Mouse (Mus musculus) retina, postnatal 7 days (tissue): Measurements from ENCODE around the gene Bmi1.

Experiments used
- DNase-seq: peaks from one replicate; pipeline ENCODE4 v3.0.0-alpha.2; 2012; ENCODE audit warnings: low read depth, low spot score

Bmi1 gene

DNA sequence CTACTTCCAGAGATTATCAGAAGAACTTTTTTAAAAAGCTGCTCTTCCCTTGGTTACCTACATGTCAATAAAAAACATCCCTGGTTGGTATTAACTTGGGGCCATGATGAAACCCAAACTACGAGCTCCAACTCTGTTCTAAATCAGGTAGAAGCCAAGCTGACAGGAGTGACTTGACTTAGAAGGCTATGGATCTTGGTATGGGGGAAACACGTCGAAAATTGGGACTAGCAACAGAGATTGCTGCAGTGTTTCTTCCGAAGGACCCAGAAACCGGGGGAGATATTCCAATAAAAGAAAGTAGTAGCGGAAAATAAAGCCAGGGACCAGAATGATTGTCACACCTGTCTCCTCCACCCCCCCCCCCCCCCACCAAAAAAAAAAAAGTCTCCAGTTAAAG lies 11.5 kb downstream of the Bmi1 start:
- DNase-seq: no peak

DNA sequence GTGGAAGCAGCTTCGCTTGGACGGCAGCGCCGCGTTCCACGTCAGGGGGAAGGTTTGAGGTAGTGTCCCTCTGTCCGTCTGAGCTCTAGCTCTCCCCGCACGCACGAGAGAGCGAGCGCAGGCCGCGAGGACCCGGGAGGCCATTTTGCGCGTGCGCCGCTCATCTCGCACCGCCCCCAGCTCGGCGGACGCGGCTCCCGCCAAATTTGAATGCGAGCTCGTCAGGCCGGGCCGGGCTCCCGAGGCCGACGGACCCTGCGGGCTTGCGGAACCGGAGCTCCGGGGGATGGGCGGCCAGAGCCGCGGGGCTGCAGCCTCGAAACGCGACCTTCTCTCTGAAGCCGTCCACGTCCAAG lies 11.9 kb downstream of the Bmi1 start:
- no peak for DNase-seq

DNA sequence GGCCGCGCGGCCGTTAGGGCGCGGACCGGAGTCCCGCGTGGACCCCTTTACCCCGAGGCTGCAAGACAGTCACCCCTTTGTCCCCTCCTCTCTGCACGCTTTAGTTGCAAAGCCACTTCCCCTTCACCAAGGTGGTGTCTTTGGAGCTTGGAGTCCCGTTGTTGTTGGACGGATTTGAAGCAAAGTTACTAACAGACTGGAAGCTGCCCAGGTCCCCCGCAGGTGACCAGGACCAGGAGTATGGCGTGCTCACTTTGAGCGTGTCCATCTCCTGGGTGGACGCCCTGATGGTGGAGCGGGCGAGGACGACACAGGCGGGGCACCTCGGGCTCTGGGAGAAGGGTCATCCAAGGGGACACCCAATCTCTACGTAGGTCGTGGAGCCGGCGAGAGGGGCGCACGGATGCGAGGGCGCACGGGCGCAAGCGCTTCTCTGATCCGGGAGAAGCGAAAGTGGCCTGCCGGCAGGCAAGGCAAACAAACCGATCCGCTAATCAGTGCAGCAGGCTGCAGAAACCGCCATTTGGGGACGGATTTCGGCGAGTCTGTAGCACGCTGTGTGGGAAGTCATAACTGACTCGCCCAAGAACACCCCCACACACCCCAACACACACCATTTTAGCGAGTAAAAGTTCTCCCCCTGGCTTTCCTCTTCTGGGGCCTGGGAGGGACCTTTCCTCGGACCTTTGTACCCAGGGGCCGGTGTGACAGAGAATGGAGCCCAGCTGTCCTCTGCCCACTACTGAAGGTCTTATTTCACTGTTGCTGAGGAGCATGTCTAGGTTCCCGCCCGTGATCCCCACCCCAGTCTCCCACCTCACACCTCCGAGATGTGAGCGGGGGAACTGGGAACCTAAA lies 12.5 kb downstream of the Bmi1 start:
- DNase-seq: no peak

- DNase-seq: no peak
Measured at GRCm38 (mm10) chr2:18690055-18690691, 13.4 kb downstream of the Bmi1 start.

- DNase-seq: no peak
Measured at GRCm38 (mm10) chr2:18690756-18691155, 13.9 kb downstream of the Bmi1 start.

DNA sequence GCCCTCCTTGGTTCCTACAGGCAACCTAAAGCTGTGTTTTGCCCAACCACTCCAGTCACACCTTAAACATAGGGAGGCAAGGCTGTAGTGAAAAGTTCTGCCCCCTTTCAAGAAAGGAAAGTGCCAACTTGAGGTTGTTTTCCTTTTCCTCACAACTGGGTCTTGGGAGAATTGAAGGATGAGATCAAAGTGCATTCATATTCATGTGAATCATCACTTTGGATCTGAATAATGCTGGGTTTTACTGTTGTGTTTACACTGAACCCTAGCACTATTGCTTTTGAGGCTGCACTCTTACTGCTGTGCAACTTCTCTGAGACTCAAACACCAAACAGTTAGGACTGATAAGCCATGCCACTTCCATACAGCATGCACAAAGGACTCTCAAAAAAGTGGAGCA lies 15.2 kb downstream of the Bmi1 start:
- no peak for DNase-seq

- DNase-seq: no peak
Measured at GRCm38 (mm10) chr2:18692548-18692947, 15.7 kb downstream of the Bmi1 start.

- DNase-seq: no peak
Measured at GRCm38 (mm10) chr2:18693491-18693870, 16.7 kb downstream of the Bmi1 start.

- DNase-seq: no peak
Measured at GRCm38 (mm10) chr2:18693871-18694610, 17.2 kb downstream of the Bmi1 start, which contains the start of gene Spag6. Spag6 (plus strand) TSS chr2:18694032.

DNA sequence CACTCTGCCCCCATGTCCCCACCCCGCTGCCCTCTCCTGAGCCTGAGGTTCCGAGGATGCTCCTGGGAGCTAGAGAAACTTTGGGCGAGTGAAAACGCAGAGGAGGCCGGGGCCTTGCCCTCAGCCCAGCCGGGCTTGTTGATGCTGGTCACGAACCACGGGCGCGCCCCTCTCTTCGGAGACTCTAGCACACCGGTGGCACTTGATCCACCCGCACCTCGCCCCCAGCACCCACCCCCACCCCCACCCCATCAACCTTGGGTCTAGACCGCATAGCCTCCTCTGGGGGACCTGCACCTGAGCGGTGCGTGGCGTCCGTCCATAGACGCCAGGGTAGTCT lies 17.8 kb downstream of the Bmi1 start:
- no peak for DNase-seq

- no peak for DNase-seq
Measured at GRCm38 (mm10) chr2:18695163-18695562, 18.3 kb downstream of the Bmi1 start.

- no peak for DNase-seq
Measured at GRCm38 (mm10) chr2:18695629-18696150, 18.9 kb downstream of the Bmi1 start.

- no peak for DNase-seq
Measured at GRCm38 (mm10) chr2:18697591-18698244, 20.9 kb downstream of the Bmi1 start.

GRCm38 (mm10) chr2:18698663-18699385 lies 22.0 kb downstream of the Bmi1 start:
- DNase-seq: no peak

DNA sequence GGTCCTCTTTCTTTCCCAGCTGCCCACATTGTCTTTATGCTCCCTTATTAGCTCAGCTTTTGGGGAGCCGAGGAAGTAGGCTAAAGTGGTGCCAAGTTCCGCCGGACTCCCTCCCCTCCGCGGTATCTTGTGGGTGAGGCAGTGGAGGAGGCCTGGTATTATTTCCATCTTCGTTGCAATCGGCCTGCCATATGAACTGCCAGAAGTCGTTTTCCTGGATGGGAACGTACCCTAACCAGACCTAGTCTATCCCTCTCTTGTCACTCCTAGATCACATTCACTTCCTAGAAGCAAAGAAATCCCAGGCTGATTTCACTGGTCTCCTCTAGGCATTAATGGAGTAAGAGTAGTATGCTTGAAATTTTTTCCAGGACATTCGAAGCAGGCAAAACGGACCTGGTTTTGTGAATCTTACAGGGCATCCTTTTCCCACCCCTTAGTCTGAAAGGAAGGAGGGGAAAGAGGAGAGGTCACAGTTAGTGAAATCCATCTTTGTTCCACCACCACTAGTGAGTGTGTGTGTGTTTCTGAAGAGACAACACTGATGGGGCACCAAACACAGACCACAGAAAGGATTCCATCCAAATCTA lies 22.7 kb downstream of the Bmi1 start:
- DNase-seq: no peak

DNA sequence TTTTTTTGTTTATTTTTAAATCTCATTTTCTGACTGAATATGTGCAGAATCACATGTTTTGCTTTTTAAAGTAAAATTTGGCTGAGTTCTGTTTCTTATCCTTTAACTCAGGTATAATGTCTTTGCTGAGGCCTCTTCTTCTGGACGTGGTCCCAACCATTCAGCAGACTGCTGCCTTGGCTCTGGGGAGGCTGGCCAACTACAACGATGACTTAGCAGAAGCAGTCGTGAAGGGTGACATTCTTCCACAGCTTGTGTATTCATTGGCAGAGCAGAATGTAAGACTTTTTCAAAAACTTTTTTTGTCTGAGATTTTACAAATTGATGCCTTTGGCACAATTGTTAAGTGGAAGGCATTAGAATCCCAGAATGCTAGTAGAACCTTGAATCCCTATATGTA lies 33.5 kb downstream of the Bmi1 start:
- no peak for DNase-seq

DNA sequence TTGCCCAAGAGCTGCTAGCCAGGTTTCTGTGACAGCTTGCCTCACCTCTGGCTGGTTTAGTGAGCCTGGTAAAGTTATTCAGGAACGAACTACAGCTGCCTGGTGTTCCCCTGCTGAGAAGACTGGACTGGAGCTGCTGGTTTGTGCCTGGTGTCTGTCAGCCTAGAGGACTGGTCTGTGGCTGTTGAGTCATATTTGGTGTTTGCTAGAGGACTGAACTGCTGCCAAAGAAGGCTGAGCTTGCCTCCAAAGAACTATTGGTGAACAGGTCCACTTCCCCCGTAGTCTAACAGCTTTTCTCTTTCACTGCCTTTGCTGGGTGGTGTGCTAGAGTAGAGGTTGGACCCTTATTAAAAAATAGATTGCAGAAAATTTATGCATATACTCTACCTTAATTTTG lies 36.3 kb downstream of the Bmi1 start:
- no peak for DNase-seq

DNA sequence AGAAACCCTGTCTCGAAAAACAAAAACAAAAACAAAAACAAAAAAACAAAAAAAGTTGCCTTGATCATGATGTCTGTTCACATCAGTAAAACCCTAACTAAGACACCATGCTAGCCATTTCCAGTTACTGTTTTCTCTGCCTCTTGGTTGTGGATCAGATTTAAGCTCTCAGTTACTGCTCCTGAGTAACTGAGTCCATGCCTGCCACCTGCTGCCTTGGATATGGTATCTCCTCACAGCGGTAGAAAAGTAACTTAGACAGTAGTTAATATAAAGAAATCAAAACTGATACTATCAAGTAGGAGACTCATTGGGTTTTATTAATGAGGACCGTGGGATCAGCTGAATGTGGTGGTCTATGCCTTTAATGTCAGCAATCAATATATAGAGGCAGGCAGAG lies 37.5 kb downstream of the Bmi1 start:
- no peak for DNase-seq

GRCm38 (mm10) chr2:18718521-18718920 lies 41.7 kb downstream of the Bmi1 start:
- no peak for DNase-seq

- no peak for DNase-seq
Measured at GRCm38 (mm10) chr2:18722208-18722830, 45.5 kb downstream of the Bmi1 start.
